Mouse (Mus musculus) bone marrow, adult 2 months (tissue): ENCODE measurements around the gene Plet1.

Experiments
- CTCF ChIP-seq: fragments of 200-500 bp; IDR thresholded peaks from 2 replicates; pipeline ENCODE4 v1.5.1; 2011; ENCODE audit warnings: low read length, control low read depth; ENCODE audit not compliant: control insufficient read depth, insufficient read depth
- POLR2A ChIP-seq: fragments of 200-500 bp; IDR thresholded peaks from 2 replicates; pipeline ENCODE4 v1.6.1; 2011; ENCODE audit warnings: low read depth, mild to moderate bottlenecking, control low read depth, low read length, borderline replicate concordance; ENCODE audit not compliant: control insufficient read depth

- TF ChIP-seq CTCF (no peak), POLR2A (no peak)
Observed at GRCm38 (mm10) chr9:50500467-50500973, 6.2 kb downstream of the Plet1 start.
